Mouse (Mus musculus): ENCODE data around the gene Olfr460.

GRCm38 (mm10) chr6:40607431-40607830, 38.1 kb downstream of the Olfr460 start:
- no peak for TF ChIP-seq CTCF (IDR thresholded peaks at IDR 0.05; ENCODE audit: low read depth, low read length)
- TF ChIP-seq POLR2AphosphoS5 (IDR thresholded peaks at IDR 0.05; ENCODE audit: insufficient replicate concordance, low read depth, low read length), result no peak

All from G1E (cell line).